Mouse (Mus musculus) liver, embryonic 16.5 days (tissue): Measurements from ENCODE around the gene Fam169a. TPM values are rescaled to one million over a fixed set of nuclear protein-coding genes. Genes with fewer than 3 reads are reported as not detected.

Source experiments
- polyA plus RNA-seq: library from polyadenylated mRNA; unstranded; fragments of >200 nt; fragmentation: Nextera tagmentation; extraction: Ambion mirVana; gene quantifications from 2 replicates; pipeline ENCODE4 v1.2.1, GENCODE M21; 2015

Gene Fam169a
- polyA plus RNA-seq, 1 experiment from 2014 or later = 0.58 TPM

Other genes starting within 250 kb of the Fam169a start
- gene Gcnt4, start 142.6 kb upstream of the Fam169a start, polyA plus RNA-seq = 1.5 TPM in 2 replicates
- not detected in 2 replicates for gene 1700029F12Rik, start 32.9 kb upstream of the Fam169a start, polyA plus RNA-seq
- 0.36 and 0.45 TPM in 2 replicates for gene Gm6169, start 32.0 kb downstream of the Fam169a start, polyA plus RNA-seq
- gene Gfm2, start 70.7 kb downstream of the Fam169a start, polyA plus RNA-seq = 16.3 and 18.0 TPM in 2 replicates
- gene Nsa2, start 70.7 kb downstream of the Fam169a start, polyA plus RNA-seq = 20.0 and 21.1 TPM in 2 replicates
- gene Hexb, start 131.1 kb downstream of the Fam169a start, polyA plus RNA-seq = 29.5 and 32.2 TPM in 2 replicates
- 0.76 and 0.86 TPM in 2 replicates for gene Enc1, start 173.8 kb downstream of the Fam169a start, polyA plus RNA-seq